Mouse (Mus musculus) heart, embryonic 14.5 days (tissue): ENCODE measurements around the gene Eps8l3. TPM values are rescaled to one million over a fixed set of nuclear protein-coding genes. Genes with fewer than 3 reads are reported as not detected.
A peak's percentile ranks its signal among the peaks of the same experiment; 100 is the strongest.

ENCODE experiments used
- ATAC-seq: fragments of 200-750 bp; cut with Nextera tagmentation; 2 replicates; pipeline ENCODE4 v1.8.0; 2017; ENCODE audit warnings: low read depth, moderate TSS enrichment; ENCODE audit not compliant: insufficient number of reproducible peaks, insufficient read depth, low FRiP score
- H3K27ac ChIP-seq, 2 experiments: fragments of 200-500 bp in 1 of 2; fragments of 300-500 bp in 1 of 2; sonication (generic) in 1 of 2; replicated peaks in 1 of 2; 2 replicates each; pipeline ENCODE4 v1.5.1; 2012 to 2014; ENCODE audit warnings: low read depth in 2 of 2, low read length in 2 of 2, control low read depth in 1 of 2, mild to moderate bottlenecking in 1 of 2, mixed read lengths in 1 of 2; ENCODE audit not compliant: control insufficient read depth in 1 of 2, insufficient read depth in 1 of 2
- H3K27me3 ChIP-seq: fragments of 300-500 bp; sonication (generic); 2 replicates; pipeline ENCODE4 v1.6.1; 2014; ENCODE audit warnings: mild to moderate bottlenecking, low read length, control low read depth; ENCODE audit not compliant: control insufficient read depth, insufficient read depth
- H3K36me3 ChIP-seq: fragments of 300-500 bp; sonication (generic); 2 replicates; pipeline ENCODE4 v1.6.1; 2014; ENCODE audit warnings: mild to moderate bottlenecking, control low read depth, low read length, mixed read lengths; ENCODE audit not compliant: control insufficient read depth, insufficient read depth
- H3K4me1 ChIP-seq, 2 experiments: fragments of 200-500 bp in 1 of 2; fragments of 300-500 bp in 1 of 2; sonication (generic) in 1 of 2; 2 replicates each; pipeline ENCODE4 v1.6.1; 2012 to 2014; ENCODE audit warnings: low read length in 2 of 2, control low read depth in 1 of 2, mixed read lengths in 1 of 2; ENCODE audit not compliant: control insufficient read depth in 2 of 2, insufficient read depth in 2 of 2
- H3K4me2 ChIP-seq: fragments of 300-500 bp; sonication (generic); 2 replicates; pipeline ENCODE4 v1.6.1; 2014; ENCODE audit warnings: mild to moderate bottlenecking, low read length
- H3K4me3 ChIP-seq, 2 experiments: fragments of 200-500 bp in 1 of 2; fragments of 300-500 bp in 1 of 2; sonication (generic) in 1 of 2; 2 replicates each; pipeline ENCODE4 v1.5.1; 2012 to 2014; ENCODE audit warnings: low read length in 2 of 2, mild to moderate bottlenecking in 2 of 2, control low read depth in 1 of 2, low read depth in 1 of 2, moderate library complexity in 1 of 2; ENCODE audit not compliant: control insufficient read depth in 1 of 2, insufficient read depth in 1 of 2
- H3K9ac ChIP-seq: fragments of 300-500 bp; sonication (generic); 2 replicates; pipeline ENCODE4 v1.6.1; 2014; ENCODE audit warnings: mild to moderate bottlenecking, low read length
- H3K9me3 ChIP-seq: fragments of 300-500 bp; sonication (generic); 2 replicates; pipeline ENCODE4 v1.6.1; 2016; ENCODE audit warnings: low read length, control low read depth; ENCODE audit not compliant: control insufficient read depth
- WGBS: fragments of 180-500 bp; shearing (Covaris S2); extraction: QIAGEN DNeasy Blood & Tissue Kit; methylation state at CpG from one replicate; pipeline ENCODE4 v1.1.7; 2014; 5-methylcytosine and 5-hydroxymethylcytosine counted together
- polyA plus RNA-seq: library from polyadenylated mRNA; unstranded; fragments of >200 nt; fragmentation: Nextera tagmentation; extraction: Ambion mirVana; gene quantifications from 2 replicates; pipeline ENCODE4 v1.2.1, GENCODE M21; 2014

The Eps8l3 gene
- polyA plus RNA-seq, 1 experiment from 2014 or later = not detected

- WGBS = 39% methylated on average over 3 of the region's 3 CpGs
- no peaks in the 10 kb centered on the region for H3K9me3 ChIP-seq
- ATAC-seq = no peak
Observed at GRCm38 (mm10) chr3:107935268-107935667, 58.2 kb downstream of the Eps8l3 start.

GRCm38 (mm10) chr3:107935888-107936287, 58.9 kb downstream of the Eps8l3 start:
- WGBS = 25% methylated on average over 3 of the region's 3 CpGs
- H3K9ac ChIP-seq = no peak overlapping the region
- no peaks in the 10 kb centered on the region for H3K9me3 ChIP-seq
- H3K4me1 ChIP-seq = peaks cover 18 to 25% of the 10 kb centered on the region in 2 experiments
- no peak overlapping the region for H3K27ac ChIP-seq
- no peak overlapping the region for H3K4me2 ChIP-seq
- no peak overlapping the region for H3K4me3 ChIP-seq
- no peaks in the 10 kb centered on the region for H3K27me3 ChIP-seq
- no peak for ATAC-seq
- no peaks in the 10 kb centered on the region for H3K36me3 ChIP-seq

More at GRCm38 (mm10) chr3:107935268-107935667, 58.2 kb downstream of the Eps8l3 start:
- H3K27me3 ChIP-seq = no peaks in the 10 kb centered on the region
- H3K9ac ChIP-seq = no peak overlapping the region
- H3K4me3 ChIP-seq = no peak overlapping the region
- H3K36me3 ChIP-seq = no peaks in the 10 kb centered on the region
- no peak overlapping the region for H3K27ac ChIP-seq
- H3K4me2 ChIP-seq = no peak overlapping the region
- peaks cover 13 to 19% of the 10 kb centered on the region in 2 experiments for H3K4me1 ChIP-seq

- 0 out of 2 replicates have a peak, but pooled peaks have one; percentile 10 for ATAC-seq
- Histone ChIP-seq H3K4me2 (no peak overlapping the region), H3K4me3 (no peak overlapping the region), H3K9ac (no peak overlapping the region), H3K27me3 (no peaks in the 10 kb centered on the region), H3K27ac (no peak overlapping the region), H3K9me3 (no peaks in the 10 kb centered on the region), H3K4me1 (peaks cover 13 to 28% of the 10 kb centered on the region in 2 experiments; a peak in 3 of 4 replicates), H3K36me3 (no peaks in the 10 kb centered on the region)
- 41% methylated on average over 3 of the region's 3 CpGs for WGBS
Observed at GRCm38 (mm10) chr3:107939403-107939802, 62.4 kb downstream of the Eps8l3 start.

GRCm38 (mm10) chr3:107939830-107940229, 62.8 kb downstream of the Eps8l3 start:
- Histone ChIP-seq H3K4me1 (peaks cover 13 to 28% of the 10 kb centered on the region in 2 experiments; a peak in 3 of 4 replicates), H3K27ac (no peak overlapping the region), H3K27me3 (no peaks in the 10 kb centered on the region), H3K4me2 (no peak overlapping the region), H3K9me3 (no peaks in the 10 kb centered on the region), H3K36me3 (no peaks in the 10 kb centered on the region), H3K9ac (no peak overlapping the region), H3K4me3 (no peak overlapping the region)
- 65% methylated on average over 4 of the region's 4 CpGs for WGBS
- ATAC-seq = no peak

GRCm38 (mm10) chr3:107940524-107940923, 63.5 kb downstream of the Eps8l3 start:
- Histone ChIP-seq H3K4me1 (peaks cover 13 to 28% of the 10 kb centered on the region in 2 experiments; a peak in 3 of 4 replicates), H3K9me3 (no peaks in the 10 kb centered on the region), H3K4me2 (no peak overlapping the region), H3K27ac (peak overlapping the region in 1 of 2 experiments; percentile 55; a peak in 2 of 4 replicates), H3K36me3 (no peaks in the 10 kb centered on the region), H3K27me3 (no peaks in the 10 kb centered on the region), H3K4me3 (no peak overlapping the region), H3K9ac (no peak overlapping the region)
- no peak for ATAC-seq
- 34% methylated on average over 7 of the region's 7 CpGs for WGBS

GRCm38 (mm10) chr3:107941261-107941660, 64.2 kb downstream of the Eps8l3 start:
- Histone ChIP-seq H3K4me1 (peaks cover 13 to 23% of the 10 kb centered on the region in 2 experiments; a peak in 3 of 4 replicates), H3K9me3 (no peaks in the 10 kb centered on the region), H3K36me3 (no peaks in the 10 kb centered on the region), H3K9ac (no peak overlapping the region), H3K27me3 (no peaks in the 10 kb centered on the region), H3K4me2 (no peak overlapping the region), H3K4me3 (no peak overlapping the region), H3K27ac (no peak overlapping the region)
- WGBS = 60% methylated on average over 4 of the region's 4 CpGs
- ATAC-seq = no peak

Other genes starting within 250 kb of the Eps8l3 start
- not detected in 2 replicates for gene Gm10961, start 245.9 kb upstream of the Eps8l3 start, polyA plus RNA-seq
- 40.3 TPM in 2 replicates for gene Strip1, start 245.5 kb upstream of the Eps8l3 start, polyA plus RNA-seq
- gene Ahcyl1, start 180.7 kb upstream of the Eps8l3 start, polyA plus RNA-seq = 63.7 and 64.4 TPM in 2 replicates
- 8.5 and 10.1 TPM in 2 replicates for gene Csf1, start 116.8 kb upstream of the Eps8l3 start, polyA plus RNA-seq
- gene Gstm5, start 18.6 kb downstream of the Eps8l3 start, polyA plus RNA-seq = 132 and 150 TPM in 2 replicates
- 20.1 and 22.2 TPM in 2 replicates for gene Gstm7, start 54.6 kb downstream of the Eps8l3 start, polyA plus RNA-seq
- gene Gstm6, start 66.5 kb downstream of the Eps8l3 start, polyA plus RNA-seq = 11.3 and 11.9 TPM in 2 replicates
- not detected in 2 replicates for gene Gstm3, start 92.1 kb downstream of the Eps8l3 start, polyA plus RNA-seq
- gene Gstm2, start 109.2 kb downstream of the Eps8l3 start, polyA plus RNA-seq = 59.8 and 68.2 TPM in 2 replicates
- 60.8 and 63.8 TPM in 2 replicates for gene Gstm1, start 140.7 kb downstream of the Eps8l3 start, polyA plus RNA-seq
- gene Gstm4, start 167.7 kb downstream of the Eps8l3 start, polyA plus RNA-seq = 15.6 and 17.4 TPM in 2 replicates
- gene Ampd2, start 209.4 kb downstream of the Eps8l3 start, polyA plus RNA-seq = 15.3 and 20.3 TPM in 2 replicates
- 0.59 and 0.73 TPM in 2 replicates for gene Gnat2, start 215.6 kb downstream of the Eps8l3 start, polyA plus RNA-seq